Mouse (Mus musculus): ENCODE measurements around the gene BC030867.

The BC030867 gene

DNA sequence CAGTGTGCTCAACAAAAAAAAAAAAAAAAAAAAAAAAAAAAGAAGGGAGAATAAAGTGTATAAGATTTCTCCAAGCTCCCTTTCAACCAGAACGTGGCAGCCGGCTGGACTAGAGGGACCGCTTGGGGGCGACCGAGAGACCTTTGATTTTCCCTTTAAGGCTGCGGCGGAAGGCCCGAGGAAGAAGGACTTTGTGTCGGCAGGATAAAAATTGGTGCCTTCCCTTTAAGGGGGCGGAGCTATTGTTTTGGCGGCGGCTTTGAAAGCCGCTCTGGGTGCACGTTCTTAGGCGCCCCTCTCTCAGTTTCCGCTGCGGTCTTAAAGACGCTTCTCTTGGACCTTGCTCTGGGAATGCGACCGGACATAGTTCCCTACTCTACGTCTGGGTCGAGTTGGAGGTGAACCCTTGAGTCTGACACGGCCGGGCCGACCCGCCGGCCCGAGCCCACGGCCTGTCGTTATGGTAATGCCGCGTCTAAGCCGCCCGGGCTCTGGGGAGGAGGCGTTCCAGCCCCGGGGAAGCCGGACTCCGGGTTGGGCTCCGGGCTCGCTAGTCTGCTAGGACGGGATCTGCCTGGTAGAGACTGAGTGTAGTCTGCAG is at the start of gene BC030867:
Gene BC030867 (plus strand): TSS at position 253 of the 601 bp plus-strand sequence.
- DNase-seq (ENCODE audit: low spot score in 2 of 2), result peak; percentile 82 to 94

DNA sequence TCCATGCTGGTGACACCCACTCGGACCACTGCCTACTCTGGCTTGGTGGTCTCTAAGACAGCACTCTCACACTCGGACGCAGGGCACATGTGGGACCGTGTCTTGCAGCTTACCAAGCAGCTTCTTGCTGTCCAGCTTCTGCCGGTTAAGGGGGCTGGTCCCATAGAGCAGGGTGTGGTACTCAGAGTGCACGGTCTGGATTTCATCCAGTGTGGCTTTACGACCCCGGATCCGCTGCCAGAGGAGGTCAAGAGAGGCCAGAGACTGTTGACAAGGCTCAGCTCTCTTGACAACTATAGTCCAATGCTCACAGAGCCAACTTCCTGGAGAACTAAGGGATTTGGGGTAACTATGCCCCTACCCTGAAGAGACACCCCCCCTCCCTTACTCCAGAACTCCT is 48.8 kb upstream of the BC030867 start:
- peak in 1 of 2 experiments; percentile 60 for DNase-seq (ENCODE audit: low spot score in 2 of 2)

DNA sequence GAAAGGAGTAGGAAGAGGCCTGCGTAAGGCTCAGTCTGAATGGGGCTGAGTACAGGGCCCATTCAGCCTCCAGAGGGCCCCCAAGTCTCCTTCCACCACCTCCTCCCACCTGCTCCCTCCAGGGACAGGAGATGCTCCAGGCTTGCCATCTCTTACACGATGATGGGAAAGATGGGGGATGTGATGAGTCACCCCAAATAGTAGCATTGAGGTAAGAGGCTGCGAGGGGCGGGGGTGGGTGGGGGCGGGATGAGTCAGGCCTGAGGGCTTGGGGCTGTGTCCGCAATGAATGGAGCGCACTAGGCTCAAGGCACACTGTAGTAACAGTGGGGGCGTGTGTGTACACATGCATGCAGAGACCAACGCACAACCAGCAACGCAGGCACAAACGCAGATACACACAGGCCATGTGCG is 47.3 kb upstream of the BC030867 start:
- DNase-seq (ENCODE audit: low spot score in 2 of 2), result no peak

DNA sequence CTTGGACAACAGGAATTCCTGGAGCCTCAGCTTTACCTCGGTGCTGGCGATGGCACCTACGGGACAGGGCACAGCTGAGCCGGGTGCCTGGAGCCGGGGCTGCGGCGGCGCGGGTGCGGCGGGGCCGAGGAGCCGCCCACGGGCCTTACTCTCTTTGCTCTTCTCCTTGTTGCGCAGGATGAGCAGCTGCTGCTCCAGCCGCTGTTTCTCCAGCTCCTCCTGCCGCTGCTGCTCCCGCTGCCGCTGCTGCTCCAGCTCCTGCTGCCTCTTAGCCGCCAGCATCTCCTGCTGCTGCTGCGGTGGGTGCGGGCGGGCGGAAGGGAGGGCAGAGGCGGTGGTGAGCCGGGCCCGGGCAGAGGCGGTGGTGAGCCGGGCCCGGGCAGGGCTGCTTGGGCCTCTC is 42.2 kb upstream of the BC030867 start:
- DNase-seq (ENCODE audit: low spot score in 2 of 2), result no peak

DNA sequence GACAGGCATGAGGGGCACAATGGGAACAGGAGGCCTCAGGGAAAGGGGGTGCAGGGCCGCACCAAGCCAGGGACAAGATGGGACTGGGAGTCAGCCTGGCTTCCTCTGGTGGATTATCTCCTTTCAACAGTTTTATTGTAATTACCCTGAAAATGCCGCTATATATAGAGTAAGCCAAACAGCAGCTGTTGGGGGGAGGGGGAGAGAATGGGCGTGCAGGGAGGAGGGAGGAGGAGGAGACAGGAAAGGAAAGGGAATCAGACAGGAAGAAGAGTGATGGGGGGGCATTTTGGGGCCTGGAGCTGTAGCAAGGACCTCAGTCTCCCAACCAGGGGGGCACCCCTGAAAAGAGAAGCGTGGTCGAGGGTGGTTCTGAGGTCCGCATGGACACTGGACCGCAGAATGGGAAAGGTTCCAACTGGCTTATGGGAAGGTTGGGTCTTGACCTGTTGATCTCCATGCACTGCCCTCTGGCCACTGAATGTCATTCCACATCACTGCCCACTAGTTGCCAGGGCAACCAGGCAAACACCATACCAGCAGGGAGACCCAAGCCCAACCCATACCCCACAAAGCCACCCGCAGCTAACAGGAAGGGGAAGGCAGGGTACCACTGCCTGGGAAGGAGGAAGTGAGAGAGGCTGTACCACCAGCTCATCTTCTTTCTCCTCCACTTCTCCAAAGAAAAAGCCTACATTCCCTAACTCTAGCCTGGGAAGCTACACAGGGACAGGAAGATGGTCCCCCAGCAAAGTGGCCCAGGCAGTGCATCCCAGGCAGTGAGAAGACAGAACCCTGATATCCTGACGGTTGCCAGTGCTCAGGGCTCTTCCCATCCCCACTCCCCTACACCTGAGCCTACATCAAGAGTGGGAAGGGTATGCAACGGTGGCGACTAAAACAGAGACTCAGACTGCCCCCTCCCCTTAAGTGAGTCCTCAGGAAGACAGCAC is 40.6 kb upstream of the BC030867 start:
- no peak for DNase-seq (ENCODE audit: low spot score in 2 of 2)

DNA sequence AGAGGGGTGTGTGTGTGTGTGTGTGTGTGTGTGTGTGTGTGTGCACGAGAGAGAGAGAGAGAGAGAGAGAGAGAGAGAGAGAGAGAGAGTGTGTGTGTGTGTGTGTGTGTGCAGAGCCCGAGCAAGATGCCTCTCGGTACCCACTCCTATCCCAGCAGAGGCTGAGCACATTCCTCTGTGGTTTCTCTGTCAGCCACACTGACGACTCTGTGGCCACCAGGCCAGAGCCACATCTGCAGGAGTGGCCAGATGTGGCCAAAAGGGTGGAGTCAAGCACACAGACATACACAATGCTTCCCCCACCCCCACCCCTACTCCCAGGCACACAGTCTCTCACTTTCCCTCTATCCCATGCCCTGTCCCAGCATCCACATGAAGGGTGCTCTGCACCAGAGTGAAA is 39.8 kb upstream of the BC030867 start:
- DNase-seq (ENCODE audit: low spot score in 2 of 2), result no peak

DNA sequence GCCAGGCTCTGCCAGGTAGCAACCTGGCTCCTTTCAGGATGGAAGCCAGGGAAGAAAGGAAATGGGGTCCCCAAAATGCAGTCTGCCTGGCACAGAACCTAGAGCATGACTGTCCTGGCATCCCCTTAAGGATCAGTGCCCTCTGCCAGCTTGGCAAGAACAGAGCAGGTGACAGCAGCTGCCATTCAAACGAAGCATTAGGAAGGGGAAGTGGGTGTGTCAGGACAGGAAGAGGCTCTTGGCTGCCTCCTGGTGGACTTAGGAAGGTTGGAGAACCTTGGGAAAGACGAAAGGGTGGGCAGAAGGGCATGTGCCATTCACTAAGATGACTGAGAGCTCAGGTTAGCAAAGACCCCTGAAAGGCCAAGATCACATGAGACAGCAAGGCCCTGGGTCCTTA is 38.9 kb upstream of the BC030867 start:
- no peak for DNase-seq (ENCODE audit: low spot score in 2 of 2)

DNA sequence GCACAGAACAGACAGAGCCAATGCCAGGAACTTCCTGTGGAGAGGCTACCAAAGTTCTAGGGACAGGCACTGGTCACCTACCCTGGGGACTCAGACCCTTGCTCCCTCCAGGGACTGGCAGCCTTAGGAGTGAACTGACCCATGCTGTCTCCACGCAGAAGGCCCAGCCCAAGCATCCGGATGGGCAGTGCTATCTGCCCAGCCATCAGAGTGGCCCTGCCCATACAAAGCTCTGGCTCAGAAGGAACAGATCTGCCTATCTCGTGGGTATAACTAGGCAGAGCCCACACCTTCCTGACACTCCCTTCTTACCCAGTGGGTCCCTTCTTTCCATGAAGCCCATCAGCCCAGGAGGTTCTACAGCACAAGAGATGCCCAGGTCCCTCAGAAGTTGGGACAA is 38.5 kb upstream of the BC030867 start:
- no peak for DNase-seq (ENCODE audit: low spot score in 2 of 2)

DNA sequence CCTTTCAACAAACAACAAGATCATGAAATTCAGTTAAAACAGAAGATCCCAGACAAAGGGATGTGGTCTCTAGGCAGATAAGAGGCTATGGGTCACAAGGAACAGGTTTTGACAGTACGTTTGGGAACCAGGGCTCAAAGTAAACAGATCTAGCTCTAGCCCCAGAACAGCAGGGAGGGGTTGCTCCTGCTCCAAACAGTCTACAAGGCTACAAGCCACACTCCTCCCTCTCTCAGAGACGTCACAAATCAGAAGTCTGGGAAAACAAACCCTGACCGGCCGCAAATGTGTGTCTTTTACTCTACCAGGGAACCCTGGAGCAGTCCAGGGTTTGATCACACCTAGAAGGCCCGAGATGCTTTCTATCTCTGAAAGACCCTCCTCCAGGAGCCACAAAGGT is 37.7 kb upstream of the BC030867 start:
- DNase-seq (ENCODE audit: low spot score in 2 of 2), result no peak

DNA sequence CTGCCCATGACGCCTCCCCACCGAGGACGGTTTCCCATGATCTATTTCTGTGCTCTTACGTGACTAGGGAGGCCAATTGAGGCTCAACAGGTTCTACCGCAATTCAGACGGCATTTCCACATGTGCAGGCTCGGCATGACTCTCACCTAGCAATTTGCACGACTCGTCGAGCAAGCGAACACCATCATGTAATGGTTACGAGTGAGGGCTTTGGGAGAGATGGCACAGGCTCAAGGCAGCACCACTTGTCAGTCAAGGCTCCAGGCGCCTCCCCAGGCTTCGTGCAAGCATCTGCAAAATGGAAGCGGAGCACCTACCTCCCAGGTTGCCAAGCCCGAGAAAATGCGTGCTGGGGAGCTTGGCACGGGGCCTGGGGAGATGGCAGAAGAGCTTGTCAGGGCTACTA is 36.7 kb upstream of the BC030867 start:
- DNase-seq (ENCODE audit: low spot score in 2 of 2), result no peak

DNA sequence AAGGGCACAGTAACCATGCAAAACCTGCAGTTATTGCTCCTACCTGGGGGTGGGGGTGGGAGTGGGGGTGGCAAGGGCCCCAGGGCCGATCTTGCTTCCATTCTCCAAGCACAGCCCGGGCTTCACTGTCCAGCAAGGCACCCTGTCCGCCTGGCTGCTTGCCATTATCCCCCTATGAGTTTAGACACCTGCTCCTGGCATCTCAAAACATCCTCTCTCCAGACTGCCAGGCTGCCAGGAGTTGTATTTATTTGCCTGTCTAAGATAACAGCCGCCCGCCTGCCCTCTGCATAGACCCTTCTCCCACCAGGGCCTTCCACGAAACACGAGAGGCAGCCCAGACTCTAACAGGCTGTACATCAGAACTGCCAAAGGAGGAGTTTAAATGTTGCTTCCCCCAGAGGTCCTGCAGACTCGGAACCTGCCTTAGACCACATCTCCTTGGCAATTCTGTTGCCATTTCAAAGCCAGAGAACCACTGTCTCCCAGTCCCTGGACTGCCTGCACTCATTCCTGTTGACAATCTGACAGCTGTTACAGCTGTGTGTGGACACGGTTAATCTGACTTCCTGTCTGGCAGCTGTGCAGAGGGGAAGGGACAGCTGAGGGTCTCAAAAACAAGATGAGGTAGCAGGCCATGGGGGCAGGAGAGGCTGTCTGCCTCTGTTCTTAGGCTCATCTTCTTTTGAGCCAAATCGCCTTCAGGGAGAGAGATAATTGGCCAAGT is 34.1 kb upstream of the BC030867 start:
- DNase-seq (ENCODE audit: low spot score in 2 of 2), result no peak

DNA sequence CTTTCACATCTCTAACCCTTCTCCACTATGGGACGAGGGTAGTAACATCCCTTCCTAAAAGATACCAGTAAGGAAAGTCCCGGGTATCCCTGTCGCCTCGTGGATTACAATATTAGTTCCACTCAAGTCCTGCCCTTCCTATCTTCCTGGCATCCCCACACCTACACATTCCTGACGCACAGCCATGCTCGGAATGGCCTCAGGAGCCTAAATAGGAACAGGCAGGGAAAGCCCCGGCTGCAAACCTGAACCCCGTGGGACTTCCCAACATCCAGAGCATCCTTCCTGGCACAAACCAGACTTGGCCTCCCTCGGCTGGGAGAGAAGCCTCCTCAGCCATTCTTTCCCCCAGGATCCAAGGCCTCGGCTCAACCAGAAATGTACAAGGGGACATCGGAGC is 33.2 kb upstream of the BC030867 start:
- no peak for DNase-seq (ENCODE audit: low spot score in 2 of 2)

DNA sequence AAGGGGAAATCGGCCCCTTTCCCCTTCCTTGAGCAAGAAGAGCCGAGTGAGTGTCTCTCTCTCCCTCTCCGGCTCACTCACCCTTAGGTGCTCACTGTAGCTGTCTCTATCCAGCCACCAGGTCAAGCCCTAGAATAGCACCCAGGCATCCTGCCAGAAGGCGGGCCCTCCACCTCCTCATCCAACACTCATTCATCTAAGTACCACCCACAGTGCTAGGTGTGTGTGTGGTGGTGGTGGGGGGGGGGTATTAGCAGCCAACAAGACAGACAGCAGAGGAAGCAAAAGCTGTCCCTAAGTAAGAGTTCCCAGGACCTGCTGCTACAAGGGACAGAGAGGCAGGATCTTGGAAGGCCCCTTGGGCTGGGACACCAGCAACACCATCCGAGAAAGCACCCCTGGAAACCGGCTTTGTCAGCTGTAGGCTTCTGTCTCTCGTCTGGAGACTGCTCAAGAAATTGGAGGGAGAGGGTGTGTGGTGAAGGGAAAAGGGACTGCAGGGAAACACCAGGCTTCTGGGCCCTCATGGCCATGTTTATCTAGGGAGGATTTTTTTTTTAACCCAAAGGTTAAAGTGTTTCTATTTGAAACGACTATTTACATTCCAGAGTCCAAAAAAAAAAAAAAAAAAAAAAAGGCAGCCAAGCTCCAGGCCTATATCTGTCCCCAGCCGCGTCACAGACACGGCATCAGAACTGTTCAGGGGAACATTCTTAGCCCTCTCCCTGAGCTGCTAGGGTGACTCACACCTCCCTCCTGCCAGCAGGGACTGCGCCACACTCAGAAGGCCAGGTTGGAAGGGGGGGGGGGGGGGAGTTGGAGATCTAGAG is 32.4 kb upstream of the BC030867 start:
- DNase-seq (ENCODE audit: low spot score in 2 of 2), result no peak

DNA sequence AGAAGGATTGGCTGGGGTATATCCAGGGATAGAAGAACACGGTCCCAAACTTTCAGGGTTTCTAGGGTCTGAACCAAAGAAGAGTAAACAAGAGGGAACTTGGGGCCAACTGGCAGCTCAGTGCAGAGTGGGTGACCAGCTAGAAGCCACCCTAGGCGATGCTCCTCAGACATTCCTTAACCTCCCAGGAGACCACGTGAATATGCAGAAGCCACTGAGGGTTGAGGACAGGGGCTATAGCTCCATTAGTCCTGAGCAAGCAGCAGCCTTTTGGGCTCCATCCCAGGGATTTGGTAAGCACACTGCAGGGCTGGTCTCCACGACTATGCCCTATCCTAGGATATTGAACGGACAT is 31.8 kb upstream of the BC030867 start:
- DNase-seq (ENCODE audit: low spot score in 2 of 2), result no peak

DNA sequence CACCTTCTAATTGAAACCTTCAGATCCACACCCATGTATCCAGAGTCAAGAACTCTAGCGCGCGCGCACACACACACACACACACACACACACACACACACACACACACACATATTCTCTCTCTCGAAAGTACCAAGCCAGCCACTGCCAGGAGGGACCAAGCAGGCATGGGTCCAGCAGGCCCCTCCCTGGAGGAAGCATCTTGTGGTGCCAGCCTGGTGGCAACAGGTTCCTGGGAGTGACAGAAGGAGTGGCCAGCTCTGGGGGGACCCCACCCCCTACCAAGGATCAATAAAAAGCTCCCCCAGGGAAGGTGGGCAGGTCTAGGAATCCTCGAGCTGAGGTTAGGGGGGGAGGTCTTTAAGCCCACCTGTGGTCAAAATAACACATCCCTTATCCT is 31.3 kb upstream of the BC030867 start:
- DNase-seq (ENCODE audit: low spot score in 2 of 2), result no peak

DNA sequence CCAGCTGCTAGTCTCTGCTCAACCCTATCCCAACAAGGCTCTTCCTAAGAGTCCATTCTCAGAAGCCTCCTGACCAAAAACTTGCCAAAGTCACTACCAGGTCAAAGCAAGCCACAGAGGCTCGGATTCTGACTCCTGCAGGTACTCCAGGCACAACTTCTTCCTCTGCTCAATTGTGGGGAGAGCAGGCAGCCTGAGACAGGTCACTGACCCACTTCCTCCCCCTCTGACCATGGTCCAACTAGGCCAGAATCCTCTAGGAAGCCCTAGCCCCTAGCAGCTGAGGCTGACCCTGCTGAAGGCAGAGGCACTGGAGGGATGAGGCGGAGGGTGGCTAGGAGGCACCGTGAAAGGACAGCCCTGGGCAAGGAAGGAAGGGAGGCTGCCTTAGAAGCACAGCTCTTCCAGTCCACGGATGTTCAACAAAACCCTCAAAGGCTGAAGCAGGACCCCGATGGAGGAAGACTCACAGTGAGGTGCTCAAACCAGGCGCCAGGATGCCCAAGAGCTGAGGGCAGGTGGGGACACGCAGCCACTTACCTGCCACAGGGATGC is 30.7 kb upstream of the BC030867 start:
- DNase-seq (ENCODE audit: low spot score in 2 of 2), result no peak

DNA sequence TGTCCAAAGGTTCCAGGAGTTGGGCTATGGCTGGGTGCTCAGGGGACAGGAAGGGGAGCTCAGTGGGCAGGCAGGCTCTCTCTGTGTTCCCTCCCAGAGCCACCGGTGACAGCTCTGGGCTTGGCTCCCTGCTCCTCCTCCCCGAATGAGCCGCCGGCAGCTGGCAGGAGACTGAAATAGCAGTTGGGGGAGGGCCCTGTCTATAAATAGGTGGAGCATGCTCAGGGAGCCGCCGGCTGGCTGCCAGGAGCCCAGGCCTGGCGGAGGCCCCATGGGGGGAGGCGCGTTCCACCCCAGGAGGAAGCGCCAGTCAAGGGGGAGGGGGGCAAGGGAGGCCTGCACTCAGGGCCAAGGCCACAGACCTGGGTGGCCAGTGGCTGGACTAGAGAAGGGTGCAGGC is 29.9 kb upstream of the BC030867 start:
- peak; percentile 93 to 94 for DNase-seq (ENCODE audit: low spot score in 2 of 2)

DNA sequence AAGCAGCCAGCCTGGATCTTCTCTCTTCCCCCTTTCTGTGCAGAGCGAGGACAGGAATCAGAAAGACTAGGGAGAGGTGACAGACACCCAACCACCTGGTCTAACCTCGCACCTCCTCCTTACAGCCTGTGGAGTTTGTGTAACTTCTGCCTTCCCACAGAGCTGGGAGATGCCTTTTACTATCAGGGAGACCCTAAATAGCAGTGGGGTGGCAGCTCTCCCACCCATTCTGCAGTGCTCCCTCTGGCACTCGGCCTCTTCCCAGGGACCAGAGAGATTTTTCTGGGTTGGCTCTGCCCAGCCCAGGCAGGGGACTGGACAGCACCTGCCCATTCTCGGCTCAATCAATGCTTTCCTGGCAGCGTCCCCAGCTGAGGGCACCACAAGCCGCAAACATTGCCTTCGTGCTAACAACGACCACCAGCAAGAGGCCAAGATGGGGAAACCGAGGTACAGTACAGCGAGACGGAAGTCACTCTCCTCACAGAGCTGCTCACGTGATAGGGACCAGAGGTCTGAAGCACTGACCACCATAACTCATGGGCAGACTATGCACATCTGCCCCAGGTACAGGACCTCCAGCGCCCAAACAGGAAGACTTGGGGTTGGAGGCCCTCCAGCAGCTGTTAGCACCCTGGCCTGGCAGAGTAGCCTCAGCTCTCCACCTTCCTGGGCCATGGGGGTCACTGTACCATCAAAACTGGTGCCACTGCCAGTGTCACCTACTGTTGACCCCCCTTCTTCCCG is 29.3 kb upstream of the BC030867 start:
- no peak for DNase-seq (ENCODE audit: low spot score in 2 of 2)

DNA sequence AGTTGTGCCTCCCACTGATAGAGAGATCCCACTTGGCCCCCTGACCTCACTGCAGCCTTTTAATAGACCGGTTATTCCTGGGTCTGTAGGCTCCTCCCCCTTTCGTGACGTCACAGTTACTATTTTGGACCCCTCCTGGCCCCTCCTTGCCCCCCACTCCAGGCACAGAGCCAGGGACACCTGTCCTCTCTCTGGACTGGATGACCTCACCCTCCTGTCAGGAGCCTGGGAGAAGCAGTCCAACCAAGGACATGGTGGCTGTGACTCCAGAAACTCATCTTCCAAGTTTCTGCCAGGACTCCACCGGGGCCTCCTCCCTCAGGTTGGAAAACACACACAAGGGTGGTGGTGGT is 28.7 kb upstream of the BC030867 start:
- no peak for DNase-seq (ENCODE audit: low spot score in 2 of 2)

DNA sequence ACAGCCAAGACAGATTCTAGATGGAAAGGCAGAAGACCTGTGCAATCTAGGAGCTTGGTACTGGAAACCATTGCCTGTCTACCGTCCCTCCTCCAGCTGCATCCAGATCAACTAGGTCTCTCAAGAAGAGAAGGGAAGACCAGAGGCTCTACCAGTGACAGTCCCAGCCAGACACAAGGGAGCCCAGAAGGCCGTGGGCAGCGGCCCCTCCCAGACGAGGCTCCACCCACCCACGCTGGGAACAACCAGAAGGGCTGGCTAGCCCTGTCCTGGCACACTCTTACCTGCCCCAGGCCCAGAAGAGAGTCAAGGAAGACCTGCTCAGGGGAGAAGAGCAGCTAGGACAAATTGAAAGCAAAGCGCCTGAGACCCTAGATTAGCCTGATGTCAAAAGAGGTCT is 28.2 kb upstream of the BC030867 start:
- DNase-seq (ENCODE audit: low spot score in 2 of 2), result no peak

All from urinary bladder, postnatal 4 days (tissue).